Mouse (Mus musculus) heart, embryonic 10.5 days (tissue): Measurements from ENCODE around the gene Adgrg4. TPM values are rescaled to one million over a fixed set of nuclear protein-coding genes. Genes with fewer than 3 reads are reported as not detected.

Experiments used
- DNase-seq: peaks from one replicate; pipeline ENCODE4 v3.0.0-alpha.2; 2017; ENCODE audit warnings: low spot score
- H3K27ac ChIP-seq: fragments of 300-500 bp; sonication (generic); 2 replicates; pipeline ENCODE4 v1.5.1; 2016; ENCODE audit warnings: mild to moderate bottlenecking
- H3K27me3 ChIP-seq: fragments of 300-500 bp; sonication (generic); 2 replicates; pipeline ENCODE4 v1.6.1; 2016; ENCODE audit warnings: mild to moderate bottlenecking; ENCODE audit not compliant: poor library complexity, insufficient read depth, severe bottlenecking
- H3K36me3 ChIP-seq: fragments of 300-500 bp; sonication (generic); 2 replicates; pipeline ENCODE4 v1.6.1; 2016; ENCODE audit warnings: mild to moderate bottlenecking, moderate library complexity
- H3K4me1 ChIP-seq: fragments of 300-500 bp; sonication (generic); 2 replicates; pipeline ENCODE4 v1.6.1; 2016; ENCODE audit warnings: mild to moderate bottlenecking
- H3K4me3 ChIP-seq: fragments of 300-500 bp; sonication (generic); 2 replicates; pipeline ENCODE4 v1.5.1; 2016; ENCODE audit warnings: mild to moderate bottlenecking, moderate library complexity
- H3K9me3 ChIP-seq: fragments of 300-500 bp; sonication (generic); 2 replicates; pipeline ENCODE4 v1.6.1; 2016; ENCODE audit warnings: mild to moderate bottlenecking, moderate library complexity
- WGBS: fragments of 180-500 bp; shearing (Covaris S2); methylation state at CpG from one replicate; pipeline ENCODE4 v1.1.7; 2016; 5-methylcytosine and 5-hydroxymethylcytosine counted together
- polyA plus RNA-seq: library from polyadenylated mRNA; unstranded; fragments of >200 nt; fragmentation: Nextera tagmentation; extraction: Ambion mirVana; gene quantifications from 2 replicates; pipeline ENCODE4 v1.2.1, GENCODE M21; 2016

The Adgrg4 gene
- polyA plus RNA-seq, result not detected in 2 replicates

GRCm38 (mm10) chrX:56869863-56870262 is at the start of gene Adgrg4:
Adgrg4 (plus strand) TSS chrX:56870163.
- Histone ChIP-seq H3K27ac (no peak within 1 kb of the TSS), H3K9me3 (no peaks in the 10 kb centered on the region), H3K36me3 (no peaks in the 10 kb centered on the region), H3K27me3 (no peaks in the 10 kb centered on the region), H3K4me3 (no peak within 1 kb of the TSS), H3K4me1 (no peaks in the 10 kb centered on the region)
- 80% methylated on average over 2 of the region's 2 CpGs for WGBS
- DNase-seq, result no peak

DNA sequence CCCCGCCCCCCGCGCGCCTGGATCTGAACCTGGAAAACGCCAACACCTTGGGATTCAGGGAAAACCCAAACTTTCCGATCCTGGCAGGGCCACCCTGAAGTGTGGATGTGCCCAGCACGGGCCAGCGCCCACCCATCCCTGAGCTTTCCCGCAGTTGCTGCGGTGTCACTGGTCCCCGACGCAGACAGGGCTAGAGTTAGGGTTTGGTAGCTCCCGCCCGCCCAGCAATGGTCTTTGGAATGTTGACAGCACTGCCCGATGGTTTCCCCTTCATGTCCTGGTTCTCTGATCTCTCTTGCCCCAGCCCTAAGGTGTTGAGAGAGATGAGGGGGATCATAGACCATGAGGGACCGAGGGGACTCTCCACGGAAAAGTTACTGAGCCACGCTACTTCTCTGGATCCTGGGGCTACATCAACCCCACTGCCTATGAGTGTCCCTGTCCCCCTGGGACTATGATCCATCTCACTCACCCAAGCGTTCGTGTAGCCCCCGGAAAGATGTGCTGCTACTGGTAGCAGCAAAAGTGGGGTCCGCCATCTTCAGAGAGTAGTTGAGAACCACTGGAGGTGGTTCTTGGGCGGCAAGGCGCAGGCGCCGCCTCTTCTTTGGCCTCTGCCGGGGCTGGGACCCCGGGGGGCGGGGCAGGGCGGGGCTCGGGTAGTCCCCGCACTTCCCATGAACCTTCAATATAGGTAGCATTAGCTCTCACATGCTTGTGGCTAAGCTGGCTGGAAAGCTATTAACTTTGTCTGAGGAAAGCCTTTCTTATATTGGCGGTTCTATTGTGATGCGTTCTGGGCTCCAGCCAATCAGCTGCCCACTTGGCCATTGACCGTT is 48.0 kb upstream of the Adgrg4 start, which contains the start of gene Map7d3:
Map7d3 (minus strand) TSS at position 562 of the 839 bp plus-strand sequence.
- no peaks in the 10 kb centered on the region for H3K9me3 ChIP-seq
- H3K36me3 ChIP-seq, result no peaks in the 10 kb centered on the region
- H3K27me3 ChIP-seq, result no peaks in the 10 kb centered on the region
- H3K4me3 ChIP-seq, result peak within 1 kb of the TSS; percentile 64
- WGBS, result 16% methylated on average over 35 of the region's 35 CpGs
- H3K4me1 ChIP-seq, result no peaks in the 10 kb centered on the region
- peak; percentile 74 for DNase-seq
- H3K27ac ChIP-seq, result peak within 1 kb of the TSS; percentile 1; the same call in 1 of the 2 replicates

DNA sequence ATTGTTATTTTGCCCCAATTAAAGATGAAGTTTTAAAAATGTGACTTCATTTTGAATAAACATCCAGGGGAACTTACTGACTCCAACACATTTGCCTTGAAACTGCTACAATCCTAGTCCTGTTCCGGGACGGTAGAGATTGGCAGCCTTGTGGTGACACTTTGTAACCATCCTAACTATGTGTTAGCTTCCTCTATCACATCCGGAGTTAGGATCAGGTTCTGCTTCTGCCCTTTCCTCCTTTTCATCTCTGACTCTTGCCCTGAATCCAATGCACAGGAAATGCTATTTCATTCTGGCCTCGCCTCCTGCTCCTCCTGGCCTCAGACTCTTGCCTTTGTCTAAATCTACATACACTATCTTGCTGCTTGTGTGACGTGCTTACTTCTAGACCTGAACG is 42.5 kb upstream of the Adgrg4 start:
- H3K4me3 ChIP-seq, result no peak overlapping the region
- 70% methylated on average over 6 of the region's 6 CpGs for WGBS

DNA sequence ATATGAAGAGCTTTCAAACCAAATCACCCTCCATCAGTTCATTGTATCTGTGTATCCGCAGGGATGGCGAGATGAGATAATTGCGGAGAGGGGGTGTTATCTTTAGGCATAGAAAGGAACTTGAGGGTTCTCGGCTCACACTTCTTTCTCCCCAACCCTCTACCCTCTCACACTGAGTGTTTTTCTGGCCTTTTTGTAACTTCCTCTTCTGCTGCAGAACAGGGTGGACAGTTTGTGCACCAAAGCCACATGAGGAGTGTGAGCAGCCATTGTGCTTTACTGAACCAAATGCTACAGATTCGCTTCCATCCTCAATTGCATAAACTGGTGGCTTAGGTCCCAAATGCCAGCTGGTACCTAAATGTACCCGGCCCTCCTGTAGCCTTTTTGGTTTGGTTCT is 34.1 kb upstream of the Adgrg4 start:
- Histone ChIP-seq H3K4me1 (no peaks in the 10 kb centered on the region), H3K9me3 (no peaks in the 10 kb centered on the region), H3K27me3 (no peaks in the 10 kb centered on the region), H3K36me3 (no peaks in the 10 kb centered on the region), H3K27ac (no peak overlapping the region), H3K4me3 (no peak overlapping the region)
- WGBS, result 83% methylated on average over 6 of the region's 6 CpGs
- DNase-seq, result no peak

More for the DNA sequence above, 42.5 kb upstream of the Adgrg4 start:
- Histone ChIP-seq H3K27ac (no peak overlapping the region), H3K36me3 (no peaks in the 10 kb centered on the region), H3K27me3 (no peaks in the 10 kb centered on the region), H3K4me1 (no peaks in the 10 kb centered on the region), H3K9me3 (no peaks in the 10 kb centered on the region)
- DNase-seq, result no peak

GRCm38 (mm10) chrX:56839369-56839768 is 30.6 kb upstream of the Adgrg4 start:
- Histone ChIP-seq H3K27me3 (no peaks in the 10 kb centered on the region), H3K4me3 (no peak overlapping the region), H3K36me3 (no peaks in the 10 kb centered on the region), H3K4me1 (no peaks in the 10 kb centered on the region), H3K9me3 (no peaks in the 10 kb centered on the region), H3K27ac (no peak overlapping the region)
- DNase-seq, result no peak

DNA sequence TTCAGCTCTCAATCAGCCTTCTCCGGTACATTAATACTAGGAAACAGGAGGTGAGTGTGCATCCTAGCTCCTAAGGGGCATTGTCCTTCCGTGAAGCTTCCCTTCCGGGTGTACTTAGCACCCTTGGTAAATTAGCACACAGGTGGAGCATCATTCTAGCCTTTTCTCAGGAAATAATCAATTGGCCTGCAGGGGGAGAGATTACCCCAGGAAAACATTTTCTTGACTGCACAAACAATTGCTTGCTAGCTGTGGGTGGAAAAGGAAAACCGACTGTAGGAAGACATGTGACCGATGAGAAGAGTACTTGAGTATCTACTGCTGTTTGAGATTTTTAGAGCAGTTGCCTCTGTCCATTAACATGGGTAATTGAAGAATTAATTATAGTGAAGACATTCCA is 28.7 kb upstream of the Adgrg4 start:
- Histone ChIP-seq H3K27me3 (no peaks in the 10 kb centered on the region), H3K27ac (no peak overlapping the region), H3K4me1 (no peaks in the 10 kb centered on the region), H3K9me3 (no peaks in the 10 kb centered on the region), H3K36me3 (no peaks in the 10 kb centered on the region), H3K4me3 (no peak overlapping the region)
- 70% methylated on average over 5 of the region's 5 CpGs for WGBS
- no peak for DNase-seq

DNA sequence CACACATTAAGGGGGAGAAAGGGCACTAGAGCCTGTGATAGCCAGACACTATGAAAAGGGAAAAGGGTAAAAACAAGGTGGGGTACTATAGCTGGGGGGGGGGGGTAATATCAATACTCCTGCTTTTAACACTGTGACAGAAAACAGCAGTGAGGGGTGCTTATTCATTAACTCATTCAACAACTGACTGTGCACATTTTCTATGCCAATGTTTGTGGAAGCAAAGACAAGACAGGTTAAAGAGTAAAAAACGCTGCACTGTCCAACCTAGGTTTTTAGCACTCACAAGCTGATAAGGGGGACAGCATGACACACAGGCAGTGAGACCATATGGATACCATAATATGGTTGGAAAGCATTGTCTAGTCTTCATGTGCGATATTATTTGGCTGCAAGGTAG is 142.9 kb downstream of the Adgrg4 start:
- Histone ChIP-seq H3K36me3 (no peaks in the 10 kb centered on the region), H3K9me3 (no peaks in the 10 kb centered on the region), H3K27ac (no peak overlapping the region), H3K4me3 (no peak overlapping the region), H3K27me3 (no peaks in the 10 kb centered on the region), H3K4me1 (no peaks in the 10 kb centered on the region)
- DNase-seq, result no peak
- WGBS, result 68% methylated on average over 2 of the region's 2 CpGs

DNA sequence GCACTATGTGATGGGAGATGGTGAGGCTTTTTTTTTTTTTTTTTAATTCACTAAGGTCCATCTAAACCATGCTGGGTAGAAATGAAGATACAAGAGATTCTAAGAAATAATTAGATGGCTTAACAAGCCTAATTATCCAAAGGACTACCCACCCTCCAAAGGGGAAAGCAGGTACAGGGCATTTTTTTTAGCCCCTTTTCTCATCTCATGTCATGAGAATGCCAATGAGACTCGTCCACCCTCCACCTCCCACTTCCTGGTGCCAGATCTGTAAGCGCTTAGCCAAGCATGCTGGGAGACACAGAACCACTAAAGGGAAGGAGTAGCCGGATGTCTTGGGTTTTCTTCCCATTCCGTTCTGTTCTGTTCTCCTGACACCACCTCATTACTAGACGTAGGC is 172.8 kb downstream of the Adgrg4 start, which contains the start of gene Brs3:
Brs3 (plus strand) TSS at position 301 of the 400 bp plus-strand sequence.
- no peak for DNase-seq
- 86% methylated on average over 5 of the region's 5 CpGs for WGBS

GRCm38 (mm10) chrX:57043869-57044268 is 173.9 kb downstream of the Adgrg4 start:
- Histone ChIP-seq H3K36me3 (no peaks in the 10 kb centered on the region), H3K9me3 (no peaks in the 10 kb centered on the region), H3K4me1 (no peaks in the 10 kb centered on the region), H3K27ac (no peak overlapping the region), H3K4me3 (no peak overlapping the region), H3K27me3 (no peaks in the 10 kb centered on the region)
- no peak for DNase-seq
- WGBS, result 79% methylated on average over 6 of the region's 6 CpGs

More for the DNA sequence above, 172.8 kb downstream of the Adgrg4 start, which contains the start of gene Brs3:
- Histone ChIP-seq H3K4me3 (no peak within 1 kb of the TSS), H3K27ac (no peak within 1 kb of the TSS), H3K4me1 (no peaks in the 10 kb centered on the region), H3K9me3 (no peaks in the 10 kb centered on the region), H3K36me3 (no peaks in the 10 kb centered on the region), H3K27me3 (no peaks in the 10 kb centered on the region)

Other genes starting within 250 kb of the Adgrg4 start
- gene Fhl1, start 138.4 kb upstream of the Adgrg4 start, polyA plus RNA-seq, result 107 and 130 TPM in 2 replicates
- gene Map7d3, start 47.8 kb upstream of the Adgrg4 start, polyA plus RNA-seq, result 1.4 and 1.6 TPM in 2 replicates
- not detected in 2 replicates for gene Brs3, start 172.9 kb downstream of the Adgrg4 start, polyA plus RNA-seq
- gene Htatsf1, start 183.4 kb downstream of the Adgrg4 start, polyA plus RNA-seq, result 67.1 and 68.1 TPM in 2 replicates
- gene Vgll1, start 217.9 kb downstream of the Adgrg4 start, polyA plus RNA-seq, result 0.33 and 0.62 TPM in 2 replicates